Mouse (Mus musculus) regulatory T cell (primary cell): ENCODE measurements at regions not wholly inside any gene's neighbourhood (a gene's known extent, or its start where the extent isn't known, plus 50 kb on each side); places are given as distances from the start of the nearest gene placed in this dataset.

Experiments used
- in situ Hi-C: fragments of 300-600 bp; cut with MboI, MseI; formaldehyde crosslinking; loops from one replicate; pipeline ENCODE4 v1.15.1; 2025; ENCODE audit warnings: high pct_unique_total_duplicates

DNA sequence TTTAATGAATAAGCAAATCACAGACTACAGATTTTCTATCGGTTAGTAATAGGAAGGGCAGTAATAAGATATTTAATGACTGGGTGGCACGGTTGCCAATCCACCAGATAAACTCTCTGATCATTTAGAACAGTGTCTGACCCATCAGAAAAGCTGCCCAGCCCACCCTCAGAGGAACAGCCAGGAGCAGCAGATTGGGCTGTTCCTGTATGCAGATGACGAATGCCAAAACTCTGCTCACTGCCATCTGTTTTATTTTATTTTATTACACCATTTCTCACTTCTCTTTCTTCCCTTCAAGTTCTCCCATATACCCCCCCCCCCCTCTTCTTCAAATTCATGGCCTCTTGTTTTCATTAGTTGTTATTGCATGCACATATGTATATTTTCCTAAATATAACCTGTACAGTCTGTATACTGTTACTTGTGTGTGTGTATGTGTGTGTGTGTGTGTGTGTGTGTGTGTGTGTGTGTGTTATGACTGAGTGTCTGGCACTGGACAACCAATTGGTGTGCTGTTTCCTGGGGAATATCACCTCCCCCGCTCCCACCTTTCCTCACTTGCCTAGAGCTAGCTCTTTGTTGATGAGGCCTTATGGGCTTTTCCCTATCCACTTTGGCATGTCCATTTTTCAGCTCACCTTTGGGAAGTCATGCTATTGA is 260.9 kb downstream of the Olfm4 start:
- in situ Hi-C loops = no loop called here

DNA sequence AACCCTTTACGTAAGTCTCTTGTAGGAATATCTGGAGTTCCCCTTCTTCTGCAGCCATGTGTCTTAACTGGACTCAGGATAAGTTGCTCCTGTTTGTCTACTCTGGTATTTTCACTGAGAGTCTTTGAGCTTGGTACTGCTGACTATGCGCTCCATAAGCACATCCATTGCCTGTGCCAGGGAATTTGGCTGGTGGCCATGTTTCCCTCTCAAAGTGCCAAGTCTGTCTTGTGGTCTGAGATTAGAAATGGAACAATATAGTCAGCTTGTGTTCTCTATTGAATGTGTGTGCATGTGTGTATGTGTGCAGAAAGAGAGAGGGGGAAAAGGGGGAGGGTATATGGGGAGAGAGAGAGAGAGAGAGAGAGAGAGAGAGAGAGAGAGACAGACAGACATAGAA is 263.7 kb downstream of the Olfm4 start:
- in situ Hi-C loops = no loop called here

DNA sequence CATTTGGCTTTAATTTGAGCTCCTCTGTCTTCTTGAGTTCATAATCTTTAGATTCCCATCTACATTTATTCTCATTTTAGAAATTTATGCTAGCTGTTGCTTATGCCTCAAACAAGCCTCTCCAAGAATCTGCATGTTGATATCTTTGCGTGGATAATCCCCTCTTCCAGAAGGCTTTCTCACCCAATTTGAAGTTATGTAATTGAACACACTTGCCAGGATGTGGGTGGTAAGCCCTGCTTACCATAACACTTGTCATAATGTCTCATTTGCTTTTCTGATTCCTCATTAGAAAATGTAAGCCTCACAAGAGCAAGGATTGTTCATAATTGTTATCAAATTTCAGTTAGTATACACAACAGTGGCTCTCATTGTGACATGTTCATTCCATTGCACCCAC is 266.0 kb downstream of the Olfm4 start:
- in situ Hi-C loops = no loop called here

DNA sequence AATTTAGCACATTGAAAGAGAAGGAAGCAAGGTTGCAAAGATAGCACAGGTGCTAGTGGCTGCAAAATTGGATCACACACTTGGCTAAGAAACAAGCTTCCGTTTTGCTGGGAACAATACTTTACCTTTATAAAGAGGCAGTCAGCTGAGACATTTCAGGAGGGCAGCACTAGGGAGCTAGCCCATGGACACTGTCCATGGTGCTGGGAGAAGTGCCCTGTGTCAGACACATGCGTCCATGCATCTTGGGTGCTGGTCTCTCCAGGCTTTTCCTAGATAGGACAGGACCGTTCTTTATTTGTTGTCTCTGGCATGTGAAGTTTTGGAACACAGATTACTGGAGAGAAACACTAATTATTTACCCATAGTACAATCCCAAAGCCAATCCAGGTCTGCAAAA is 273.2 kb downstream of the Olfm4 start:
- in situ Hi-C loops = no loop called here

DNA sequence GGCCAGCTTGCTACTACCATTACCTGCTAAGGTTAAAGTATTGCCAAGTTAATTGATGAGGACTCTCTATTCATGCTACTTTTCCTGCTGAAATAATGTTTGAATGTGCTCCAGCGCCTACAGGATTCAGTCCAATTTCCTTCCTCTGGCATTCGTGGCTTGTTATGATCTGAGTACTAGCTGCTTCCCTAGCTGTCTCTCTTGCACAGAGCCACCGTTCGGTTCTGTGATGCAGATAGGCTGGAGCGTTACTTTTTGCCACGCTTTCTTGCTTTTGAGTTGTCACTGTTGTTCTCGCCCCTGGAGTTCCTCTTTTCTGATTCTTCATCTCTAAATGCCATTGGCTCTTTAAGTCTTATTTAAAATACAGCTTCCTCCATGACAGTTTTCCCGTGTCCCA is 279.3 kb downstream of the Olfm4 start:
- in situ Hi-C loops = no loop called here

DNA sequence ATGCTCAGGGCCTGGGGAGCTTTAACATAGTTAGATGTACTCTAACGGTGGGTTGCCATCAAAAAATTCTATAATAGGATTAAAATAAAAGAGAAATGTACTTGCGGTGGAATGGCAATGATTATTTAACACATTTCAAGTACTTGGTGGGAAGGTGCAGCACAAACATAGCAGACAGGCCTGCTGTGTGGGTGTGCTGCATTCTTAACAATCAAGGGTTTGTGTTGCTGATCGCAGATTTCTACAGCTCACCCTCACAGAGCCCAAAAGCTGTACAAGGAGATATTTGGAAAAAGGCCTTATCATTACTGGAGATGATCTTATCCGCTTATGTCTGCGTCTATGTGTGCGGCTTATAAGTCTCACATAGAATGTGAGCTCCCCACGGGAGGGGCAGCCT is 281.2 kb downstream of the Olfm4 start:
- in situ Hi-C loops = no loop called here

DNA sequence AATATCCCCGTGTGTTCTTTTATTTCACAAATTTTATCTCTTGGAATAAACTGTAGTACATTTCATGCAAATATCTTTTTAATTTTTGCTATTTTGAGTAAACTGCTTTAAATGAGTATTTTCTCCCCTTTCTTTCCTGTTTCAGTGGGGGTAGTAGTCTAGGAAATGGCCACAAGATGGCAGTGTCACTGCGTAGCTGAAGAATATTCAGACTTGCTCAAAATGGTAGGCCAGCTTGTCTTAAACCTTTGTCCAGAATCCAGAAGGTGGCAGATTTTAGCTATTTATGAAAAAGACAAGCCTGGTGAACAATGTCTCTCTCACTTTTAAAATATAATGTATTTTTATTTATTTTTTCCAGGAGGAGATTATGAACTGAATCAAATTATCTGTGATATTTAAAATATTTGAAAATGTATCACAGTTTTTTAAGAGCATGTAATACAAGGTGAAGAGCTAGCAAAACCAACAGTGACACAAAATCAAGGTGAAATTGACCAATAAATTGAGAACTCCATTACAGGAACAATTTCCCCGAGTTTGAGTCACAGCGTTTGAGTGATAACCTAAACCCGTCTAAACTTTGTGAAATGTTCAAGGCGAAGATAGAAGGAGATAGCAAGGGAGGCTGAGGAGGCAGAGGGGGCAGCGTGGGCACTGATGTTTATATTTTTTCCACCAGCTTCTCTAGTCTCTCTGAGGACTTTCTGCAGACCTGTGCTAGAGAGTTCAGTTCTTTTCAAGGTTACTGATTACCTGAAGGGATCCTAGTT is 285.5 kb downstream of the Olfm4 start:
- in situ Hi-C loops = no loop called here

DNA sequence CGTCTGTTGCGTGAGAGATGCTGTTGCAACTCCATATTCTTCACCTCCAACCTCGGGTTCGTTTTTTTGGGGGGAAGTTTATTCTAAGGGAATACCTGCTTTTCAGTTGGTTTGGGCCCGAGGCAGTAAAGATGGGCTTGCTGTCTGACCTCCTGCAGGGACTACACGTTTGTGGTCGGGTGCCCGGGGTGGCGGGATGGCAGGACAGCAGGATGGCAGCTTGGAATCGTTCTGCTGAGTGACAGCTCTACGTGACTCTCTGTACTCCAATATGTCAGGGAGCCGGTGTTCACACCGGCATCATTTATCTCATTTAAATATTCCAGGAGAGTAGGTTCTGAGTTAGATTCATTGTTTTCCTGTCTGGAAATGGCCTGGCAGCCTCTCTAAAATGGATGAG is 286.2 kb downstream of the Olfm4 start:
- in situ Hi-C loops = no loop called here

DNA sequence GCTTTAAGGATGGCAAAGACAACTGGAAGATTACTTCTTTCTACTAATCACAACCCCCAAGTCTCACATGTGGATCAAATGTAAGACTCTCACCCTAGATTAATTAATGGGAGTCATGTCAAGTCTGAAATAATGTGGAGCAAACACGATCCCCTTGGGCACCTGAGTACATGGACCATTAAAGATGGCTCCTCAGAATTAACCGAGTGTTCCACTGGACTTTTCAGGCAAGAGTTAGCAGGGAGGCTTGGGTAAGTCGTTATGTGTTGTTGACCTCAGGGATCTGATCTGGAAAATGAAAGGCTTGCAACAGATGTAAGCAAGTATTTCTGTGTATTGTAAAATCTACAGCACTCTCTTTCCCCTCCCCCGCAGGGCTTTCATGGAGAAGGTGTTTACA is 296.3 kb downstream of the Olfm4 start:
- in situ Hi-C loops = loop anchor here (10.0 kb wide), 1 partner anchor 1785 kb away; no protein-coding TSS in a partner anchor

DNA sequence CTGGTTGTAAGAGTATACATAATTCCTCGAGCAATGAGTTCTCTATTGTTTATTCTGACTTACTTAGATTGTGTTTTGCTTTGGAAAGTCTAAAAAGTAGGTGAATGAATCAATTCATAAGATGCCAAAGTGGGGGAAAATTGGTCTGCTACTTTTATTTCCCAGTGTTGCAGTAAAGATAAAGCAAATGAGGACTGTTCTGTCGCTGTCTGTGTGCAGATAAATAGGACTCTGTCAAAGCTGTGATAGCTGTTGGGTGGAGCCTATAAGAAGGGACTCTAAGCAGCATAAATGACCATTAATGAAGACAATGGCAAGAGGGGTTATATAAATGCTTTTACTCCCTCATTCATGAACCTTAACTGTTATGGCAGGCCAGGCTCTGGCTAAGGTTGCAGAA is 299.8 kb downstream of the Olfm4 start:
- in situ Hi-C loops = loop anchor here (10.0 kb wide), 1 partner anchor 1781 kb away; no protein-coding TSS in a partner anchor

DNA sequence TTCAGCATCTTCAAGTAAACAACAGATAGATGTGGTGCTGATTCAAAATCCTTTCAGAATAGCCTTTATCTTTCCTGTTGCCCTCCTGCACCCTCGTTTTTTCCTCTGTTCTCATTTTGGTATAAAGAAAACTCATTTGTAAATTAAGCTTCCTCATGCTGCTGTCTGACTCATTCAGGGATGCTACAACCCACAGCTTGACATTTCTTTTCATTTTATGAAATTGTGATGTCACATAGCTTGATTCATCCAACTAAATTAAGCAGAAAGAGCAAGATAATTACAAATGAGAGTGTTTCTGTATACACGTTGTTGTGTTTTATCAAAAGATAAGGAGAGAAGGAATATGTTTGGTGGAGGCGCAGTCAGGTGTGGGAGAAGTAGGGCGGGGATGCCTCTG is 307.5 kb downstream of the Olfm4 start:
- in situ Hi-C loops = no loop called here

DNA sequence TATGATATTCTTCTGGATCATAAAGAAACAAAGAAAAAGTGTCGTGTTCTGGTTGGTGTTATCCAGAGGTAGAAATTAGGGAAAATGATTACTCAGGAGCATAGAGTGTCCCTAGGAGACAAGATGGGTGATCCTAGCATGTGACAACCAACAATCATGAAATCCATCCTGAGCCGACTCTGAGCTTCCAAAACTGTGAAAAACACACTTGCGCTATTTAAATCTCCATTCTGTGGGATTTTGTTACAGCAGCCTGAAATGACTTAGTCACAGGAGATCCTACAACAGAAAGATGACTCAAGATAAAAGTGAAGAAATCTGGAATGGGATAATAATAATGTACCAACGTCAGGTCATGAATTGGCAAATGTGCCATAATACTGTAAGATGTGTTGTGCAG is 309.5 kb downstream of the Olfm4 start:
- in situ Hi-C loops = no loop called here

DNA sequence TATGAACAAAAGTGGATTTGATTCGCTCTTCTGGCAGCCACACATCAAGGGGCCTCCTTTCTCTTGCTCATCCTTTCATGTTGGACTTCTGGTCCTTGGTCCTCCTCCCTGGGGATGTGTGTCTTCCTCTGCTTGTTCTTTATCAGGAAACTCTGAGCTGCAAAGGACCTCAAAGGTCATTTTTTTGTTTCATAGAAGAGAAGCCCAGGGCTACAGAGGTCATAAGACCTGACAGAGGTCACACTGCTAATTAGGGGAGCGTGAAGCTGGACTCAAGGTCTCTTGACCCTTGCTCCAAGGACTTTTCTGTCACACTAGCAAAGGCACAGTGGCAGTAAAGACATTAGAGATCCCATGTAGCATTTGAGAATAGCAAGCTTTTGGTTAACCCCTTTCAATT is 345.8 kb downstream of the Olfm4 start:
- in situ Hi-C loops = no loop called here

DNA sequence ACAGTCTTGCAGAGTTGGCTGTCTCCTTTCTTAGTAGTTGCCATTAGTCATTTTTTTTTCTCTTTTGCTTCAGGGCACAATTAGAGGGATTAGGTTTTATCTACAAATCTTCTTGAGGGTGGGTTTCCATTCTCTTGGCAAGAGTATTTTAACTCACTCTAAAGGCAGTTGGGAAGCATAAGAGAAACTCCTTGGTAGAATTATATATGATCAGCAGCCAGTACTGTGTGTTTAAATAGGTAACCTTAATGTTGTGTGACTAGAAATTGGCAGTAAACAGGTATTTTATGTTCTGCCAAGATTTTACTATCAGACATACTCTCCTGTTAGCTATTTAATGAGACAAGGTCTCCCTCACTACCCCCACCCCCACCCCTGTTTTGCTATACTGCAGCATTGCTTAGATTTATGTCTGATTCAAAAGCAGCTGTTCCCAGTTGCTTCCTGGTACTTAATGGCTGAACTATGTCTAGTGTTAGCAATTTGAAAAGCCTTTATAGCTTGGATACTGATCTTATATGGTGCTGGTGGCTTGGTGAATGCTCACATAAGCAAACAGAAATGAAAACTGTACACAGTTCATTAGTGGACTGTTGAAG is 378.2 kb downstream of the Olfm4 start:
- in situ Hi-C loops = no loop called here

DNA sequence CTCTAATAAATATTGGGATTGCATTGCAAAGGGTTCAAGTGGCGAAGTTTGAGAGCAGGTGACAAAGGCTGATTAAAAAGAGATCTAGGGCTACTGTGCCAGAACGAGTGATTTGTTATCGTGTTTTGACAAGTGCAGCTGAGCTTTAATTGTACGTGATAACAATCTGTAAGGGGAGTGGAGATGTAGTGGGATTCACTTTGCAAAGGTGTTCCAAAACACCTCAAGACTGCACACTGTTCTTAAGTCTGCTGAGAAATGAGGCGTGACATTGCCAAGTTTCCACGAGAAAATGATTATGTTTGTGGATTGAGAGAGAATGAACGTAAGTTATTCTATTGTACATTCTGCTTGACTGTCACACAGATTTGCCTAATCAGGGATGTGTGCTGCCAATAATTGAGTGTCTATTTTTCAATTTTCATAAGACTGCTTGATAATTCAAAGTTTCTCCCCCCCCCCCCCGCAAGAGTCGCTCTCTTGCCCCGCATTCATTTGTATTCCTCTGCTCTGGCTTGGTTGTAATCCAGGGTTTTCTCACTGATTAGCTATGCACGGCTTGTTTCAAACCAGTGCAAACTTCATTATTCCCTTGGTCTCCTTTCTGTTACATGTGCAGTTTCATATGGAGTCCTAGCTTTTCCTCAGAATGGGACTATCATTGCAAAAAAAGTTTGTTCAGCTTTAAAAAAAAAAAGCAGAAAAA is 385.7 kb downstream of the Olfm4 start:
- in situ Hi-C loops = no loop called here

DNA sequence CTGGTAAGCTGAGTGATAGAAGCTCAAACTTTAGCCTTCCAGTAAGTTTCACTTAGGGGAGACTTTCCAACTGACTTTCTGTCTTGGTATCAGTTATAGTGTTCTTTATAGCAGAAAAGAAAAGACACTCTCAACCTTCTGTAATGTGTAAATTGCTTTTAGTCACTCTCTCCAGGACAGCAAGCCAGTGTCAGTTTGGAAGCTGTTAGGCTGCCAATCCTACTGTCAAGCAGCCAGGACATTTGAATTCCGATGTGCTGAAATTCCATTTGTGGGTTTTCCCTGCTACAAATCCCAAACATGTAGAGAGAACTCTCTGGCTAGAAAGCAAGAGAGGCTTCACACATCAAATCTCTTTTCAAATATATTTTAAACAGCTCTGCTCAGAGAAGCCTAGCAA is 390.4 kb downstream of the Olfm4 start:
- in situ Hi-C loops = no loop called here

DNA sequence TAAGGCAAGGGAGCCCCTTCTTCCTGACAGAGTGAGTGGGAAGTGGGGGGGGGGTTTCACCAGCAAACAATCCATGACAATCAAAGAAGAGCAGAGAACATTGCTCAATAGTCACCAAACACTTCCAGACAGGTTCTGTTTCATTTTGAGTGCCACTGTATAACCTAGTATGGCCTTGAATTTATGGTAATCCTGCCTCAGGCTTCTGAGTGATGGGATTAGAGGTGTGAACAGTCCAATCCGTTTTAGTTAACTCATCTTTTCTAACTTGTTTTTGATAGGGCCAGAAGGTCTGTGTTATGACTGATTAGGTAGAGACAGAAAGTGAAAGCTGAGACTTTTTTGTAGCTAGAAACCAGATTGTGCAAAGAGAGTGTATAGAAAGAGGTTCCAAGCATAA is 393.2 kb downstream of the Olfm4 start:
- in situ Hi-C loops = no loop called here

DNA sequence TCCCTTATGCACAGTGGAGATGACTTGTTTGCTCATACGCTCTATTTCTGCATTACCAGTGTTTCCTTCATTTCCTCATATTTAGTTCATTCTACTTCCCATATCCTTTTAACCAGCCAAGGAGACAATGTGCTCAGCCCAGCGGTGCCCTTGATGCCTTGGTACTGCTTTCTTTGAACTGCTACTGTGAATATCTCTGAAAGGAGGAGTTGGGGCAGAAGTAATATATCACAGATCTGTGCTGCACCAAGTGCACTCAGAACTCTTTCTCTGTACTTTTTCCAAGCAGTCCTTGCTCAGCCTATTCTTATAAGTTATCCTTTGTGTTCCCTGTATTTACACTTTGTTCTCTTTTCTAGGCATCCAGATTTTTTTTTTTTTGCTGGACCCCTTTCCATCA is 407.5 kb downstream of the Olfm4 start:
- in situ Hi-C loops = no loop called here

DNA sequence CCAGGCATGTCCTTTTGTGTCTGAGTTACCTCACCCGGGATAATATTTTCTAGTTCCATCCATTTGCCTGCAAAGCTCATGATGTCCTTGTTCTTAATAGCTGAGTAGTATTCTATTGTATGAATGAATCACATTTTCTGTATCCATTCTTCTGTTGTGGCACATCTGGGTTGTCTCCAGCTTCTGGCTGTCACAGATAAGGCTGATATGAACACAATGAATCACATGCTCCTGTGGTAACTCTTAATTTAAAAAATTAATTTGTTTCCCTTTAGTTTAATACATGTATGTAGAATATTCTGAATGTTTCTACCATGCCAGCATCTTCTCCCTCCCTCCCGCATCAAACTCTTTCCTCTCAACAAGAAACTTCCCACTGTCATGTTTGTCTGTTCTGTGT is 424.4 kb downstream of the Olfm4 start:
- in situ Hi-C loops = no loop called here

DNA sequence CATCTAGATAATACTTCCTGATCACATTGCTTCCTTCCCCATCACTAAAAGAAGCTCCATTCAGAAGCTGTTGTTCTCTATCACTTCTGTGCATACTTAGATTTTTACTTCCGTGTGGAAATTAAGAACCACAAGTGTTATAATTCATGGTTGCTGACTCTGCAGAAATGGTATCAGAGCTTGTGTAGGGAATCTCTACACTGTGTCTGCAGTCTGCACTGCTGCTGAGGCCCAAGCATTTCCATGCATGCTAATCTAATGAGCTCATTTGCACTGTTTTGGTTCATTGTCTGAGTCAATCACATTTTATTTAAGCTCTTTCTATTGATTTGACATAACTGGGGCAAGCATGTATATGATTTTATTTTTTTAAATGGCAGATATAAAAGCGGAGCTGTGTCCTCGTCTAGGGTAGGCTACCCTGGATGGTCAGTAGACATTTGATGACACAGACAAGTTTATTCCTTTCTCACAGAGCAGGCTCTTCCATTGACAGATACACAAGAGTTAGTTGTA is 435.0 kb downstream of the Olfm4 start:
- in situ Hi-C loops = no loop called here

DNA sequence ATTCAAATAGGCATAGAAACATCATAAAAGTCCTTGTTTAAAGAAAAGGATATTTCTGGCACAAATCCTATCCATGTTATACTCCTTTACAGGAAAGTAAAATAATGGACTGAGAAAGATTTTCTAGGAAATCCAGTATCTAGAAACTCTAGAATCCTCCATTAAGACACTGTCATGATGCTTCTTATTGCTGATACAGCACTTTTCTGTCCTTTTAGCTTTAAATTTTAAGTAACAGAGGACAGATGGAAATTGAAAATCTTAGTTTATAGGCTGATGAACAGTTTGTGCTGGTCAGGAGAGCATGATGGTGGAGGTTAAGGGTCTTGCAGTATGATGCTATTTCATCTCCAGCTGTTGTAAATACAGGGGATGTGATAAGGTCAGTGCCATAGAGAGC is 459.9 kb downstream of the Olfm4 start:
- in situ Hi-C loops = no loop called here

DNA sequence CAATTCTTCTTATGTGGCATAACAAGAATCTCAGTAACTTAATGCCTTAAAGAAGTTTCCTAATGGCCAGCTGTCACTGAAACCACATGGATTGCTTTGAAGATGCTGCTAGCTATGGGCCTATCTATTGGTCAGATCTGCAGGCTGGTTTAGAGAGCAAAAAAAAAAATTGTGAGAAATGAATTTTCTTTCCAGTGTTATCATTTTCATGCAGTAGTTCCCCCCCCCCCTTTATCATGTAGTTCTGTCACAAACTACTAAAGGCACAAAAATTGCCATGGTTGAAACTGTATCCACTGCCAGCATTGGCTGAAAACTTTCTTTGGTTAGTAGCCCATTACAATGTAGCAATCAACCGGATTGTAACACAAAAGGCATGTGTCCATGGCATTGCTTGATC is 487.6 kb downstream of the Olfm4 start:
- in situ Hi-C loops = no loop called here
